In the genomic region with DNA sequence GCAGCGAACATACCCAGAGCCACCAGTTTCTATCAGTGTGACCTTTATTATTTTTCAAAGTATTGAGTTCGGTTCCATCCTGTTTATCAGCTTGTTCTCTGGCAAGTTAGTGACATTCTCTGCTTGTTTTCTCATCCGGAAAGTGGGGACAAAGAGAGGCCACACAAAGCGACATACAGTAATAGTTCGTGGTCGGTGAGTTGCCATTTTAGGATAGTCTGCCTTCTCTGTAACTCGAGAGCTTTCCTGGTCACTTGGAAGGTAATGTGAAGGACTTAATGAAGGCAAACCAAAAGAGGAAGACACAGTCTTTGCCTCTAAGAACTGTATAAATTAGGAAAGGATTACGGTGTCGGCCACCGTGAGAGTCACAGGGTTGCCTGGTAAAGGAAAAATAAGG, we compare ENCODE assay signal across 8 mouse cellular contexts.
DNase-seq lines count a peak whose midpoint lies in the region; ATAC-seq and TF ChIP-seq lines count a peak whose summit lies in the region.

No protein-coding gene starts in this region.

- 10% methylated on average over 10 of the region's 10 CpGs for WGBS in heart, embryonic 11.5 days (ENCODE audit: insufficient replicate concordance)
- WGBS in heart, embryonic 15.5 days = 10% methylated on average over 10 of the region's 10 CpGs
- WGBS in liver, postnatal 0 days (ENCODE audit: insufficient replicate concordance) = 8% methylated on average over 10 of the region's 10 CpGs

- peak overlapping the region; percentile 67 for H3K4me2 ChIP-seq in heart, embryonic 11.5 days
- peak overlapping the region; percentile 72 for H3K4me2 ChIP-seq in heart, embryonic 15.5 days
- peak overlapping the region; percentile 96 for H3K4me2 ChIP-seq in liver, postnatal 0 days (ENCODE audit: low read depth, low read length)

- peak overlapping the region; percentile 74; the same call in 1 of the 2 replicates for H3K9ac ChIP-seq in heart, embryonic 11.5 days (ENCODE audit: low read depth, low read length)
- H3K9ac ChIP-seq in MEL (ENCODE audit: control insufficient read depth, low read depth, low read length, poor library complexity, severe bottlenecking) = peak overlapping the region; percentile 84
- H3K9ac ChIP-seq in heart, embryonic 15.5 days = peak overlapping the region; percentile 75
- peak overlapping the region; percentile 94 for H3K9ac ChIP-seq in liver, postnatal 0 days (replicated peaks)

- no peak for TF ChIP-seq POLR2A in MEL (IDR thresholded peaks at IDR 0.05; ENCODE audit: control insufficient read depth in 1 of 2, insufficient read depth in 1 of 2, low read depth in 1 of 2, low read length in 2 of 2, poor library complexity in 1 of 2)

- no peak overlapping the region for H3K27ac ChIP-seq in heart, embryonic 11.5 days (ENCODE audit: low read depth, low read length)
- peak overlapping the region; percentile 48 for H3K27ac ChIP-seq in MEL (ENCODE audit: control insufficient read depth, low read depth, low read length)
- H3K27ac ChIP-seq in heart, embryonic 15.5 days = no peak overlapping the region
- peak overlapping the region; percentile 92 for H3K27ac ChIP-seq in liver, postnatal 0 days (ENCODE audit: low read depth)

- H3K9me3 ChIP-seq in heart, embryonic 11.5 days (replicated peaks; ENCODE audit: control insufficient read depth, low read length) = no peaks in the 10 kb centered on the region
- H3K9me3 ChIP-seq in MEL (replicated peaks; ENCODE audit: insufficient read depth, low read length) = no peaks in the 10 kb centered on the region
- H3K9me3 ChIP-seq in heart, embryonic 15.5 days (replicated peaks) = no peaks in the 10 kb centered on the region
- H3K9me3 ChIP-seq in liver, postnatal 0 days (ENCODE audit: low read length) = no peaks in the 10 kb centered on the region

- TF ChIP-seq RAD21 in MEL (IDR thresholded peaks at IDR 0.05; ENCODE audit: low read depth, low read length) = no peak

- peak overlapping the region; percentile 94 for H3K4me3 ChIP-seq in heart, embryonic 11.5 days (ENCODE audit: low read depth, low read length)
- peak overlapping the region; percentile 84 to 90 for H3K4me3 ChIP-seq in MEL (ENCODE audit: control insufficient read depth in 1 of 2, insufficient read depth in 1 of 2, low read depth in 2 of 2, low read length in 2 of 2)
- peak overlapping the region; percentile 94 for H3K4me3 ChIP-seq in heart, embryonic 15.5 days
- H3K4me3 ChIP-seq in liver, postnatal 0 days (ENCODE audit: low read depth, low read length) = peak overlapping the region; percentile 95

- no peaks in the 10 kb centered on the region for H3K27me3 ChIP-seq in heart, embryonic 11.5 days (ENCODE audit: control insufficient read depth, insufficient read depth, low read length)
- H3K27me3 ChIP-seq in MEL (ENCODE audit: control insufficient read depth in 1 of 2, insufficient read depth in 2 of 2, low read length in 2 of 2) = no peaks in the 10 kb centered on the region
- H3K27me3 ChIP-seq in heart, embryonic 15.5 days = no peaks in the 10 kb centered on the region; the same call in 1 of the 2 replicates
- H3K27me3 ChIP-seq in liver, postnatal 0 days (ENCODE audit: insufficient read depth, low read length) = no peaks in the 10 kb centered on the region

- no peak for TF ChIP-seq EP300 in MEL (IDR thresholded peaks at IDR 0.05; ENCODE audit: low read depth in 1 of 2, low read length in 2 of 2)
- no peak for TF ChIP-seq EP300 in liver, postnatal 0 days (IDR thresholded peaks at IDR 0.05; ENCODE audit: low read depth)

- no peak for TF ChIP-seq CTCF in MEL (IDR thresholded peaks at IDR 0.05 in 2 of 3, conservative IDR thresholded peaks at IDR 0.05 in 1 of 3; ENCODE audit: control insufficient read depth in 1 of 3, insufficient read depth in 1 of 3, low read depth in 2 of 3, low read length in 3 of 3, poor library complexity in 1 of 3, severe bottlenecking in 1 of 3)
- TF ChIP-seq CTCF in liver, postnatal 0 days (IDR thresholded peaks at IDR 0.05; ENCODE audit: low read depth) = no peak

- ATAC-seq in heart, embryonic 11.5 days (replicated peaks; ENCODE audit: insufficient number of reproducible peaks, low FRiP score, low TSS enrichment) = no peak
- no peak for ATAC-seq in heart, embryonic 15.5 days (replicated peaks; ENCODE audit: insufficient number of reproducible peaks, insufficient read depth, low FRiP score, low read depth)
- ATAC-seq in liver, postnatal 0 days = no peak

- peaks cover 13% of the 10 kb centered on the region for H3K79me2 ChIP-seq in MEL (ENCODE audit: control insufficient read depth, insufficient read depth, low read length, poor library complexity)

- H3K4me1 ChIP-seq in heart, embryonic 11.5 days (ENCODE audit: control insufficient read depth, insufficient read depth, low read length) = 0 out of 2 replicates have a peak, but pooled peaks cover 4% of the 10 kb centered on the region
- H3K4me1 ChIP-seq in MEL (ENCODE audit: control insufficient read depth in 1 of 2, insufficient read depth in 2 of 2, low read length in 2 of 2) = peaks cover 2 to 6% of the 10 kb centered on the region in 2 experiments; a peak in 3 of 4 replicates
- H3K4me1 ChIP-seq in heart, embryonic 15.5 days (replicated peaks) = peaks cover 10% of the 10 kb centered on the region
- peaks cover 10% of the 10 kb centered on the region; the same call in 1 of the 2 replicates for H3K4me1 ChIP-seq in liver, postnatal 0 days (ENCODE audit: insufficient read depth)

- H3K36me3 ChIP-seq in heart, embryonic 11.5 days (ENCODE audit: control insufficient read depth, insufficient read depth, low read length) = peaks cover 3% of the 10 kb centered on the region
- peaks cover 0 to 7% of the 10 kb centered on the region in 2 experiments; a peak in 2 of 4 replicates for H3K36me3 ChIP-seq in MEL (ENCODE audit: control insufficient read depth in 1 of 2, insufficient read depth in 2 of 2, low read length in 2 of 2)
- no peaks in the 10 kb centered on the region for H3K36me3 ChIP-seq in heart, embryonic 15.5 days
- H3K36me3 ChIP-seq in liver, postnatal 0 days (replicated peaks; ENCODE audit: insufficient read depth, low read length) = peaks cover 8% of the 10 kb centered on the region; the same call in 1 of the 2 replicates

- DNase-seq in heart, postnatal 25 days (ENCODE audit: low spot score) = no peak
- DNase-seq in MEL (ENCODE audit: low read depth, low spot score) = peak; percentile 70
- no peak for DNase-seq in liver, postnatal 0 days
- DNase-seq in cerebellum, adult 8-10 months = no peak
- DNase-seq in left cerebral cortex, postnatal 10 days (ENCODE audit: extremely low spot score in 1 of 2, low spot score in 2 of 2) = no peak
- no peak for DNase-seq in layer of hippocampus, adult 9-10 months (ENCODE audit: low spot score)

- intact Hi-C loops in heart, postnatal 25 days (cut with DNase I) = no loop called here
- intact Hi-C loops in left cerebral cortex, postnatal 10 days (cut with DNase I) = no loop called here

TF ChIP-seq in MEL, 35 proteins besides CTCF, POLR2A, EP300 and RAD21:
- TF ChIP-seq MXI1 (IDR thresholded peaks at IDR 0.05; ENCODE audit: low read depth, low read length) = no peak
- TF ChIP-seq TCF12 (IDR thresholded peaks at IDR 0.05; ENCODE audit: low read depth, low read length) = no peak
- no peak for TF ChIP-seq UBTF (IDR thresholded peaks at IDR 0.05; ENCODE audit: borderline replicate concordance, insufficient read depth, low read depth, low read length)
- no peak for TF ChIP-seq MYB (IDR thresholded peaks at IDR 0.05; ENCODE audit: low read depth, low read length)
- no peak for TF ChIP-seq SMC3 (IDR thresholded peaks at IDR 0.05; ENCODE audit: low read depth, low read length)
- TF ChIP-seq HCFC1 (IDR thresholded peaks at IDR 0.05; ENCODE audit: low read depth, low read length) = 0 out of 2 replicates have a peak, but pooled peaks have one; percentile 23
- TF ChIP-seq MEF2A (IDR thresholded peaks at IDR 0.05; ENCODE audit: extremely low read depth, insufficient replicate concordance, low read depth, low read length, poor library complexity, severe bottlenecking) = no peak

Comparison
In these comparisons a context has a peak if more than half of its experiments do, and no peak if none do; other contexts are left out.
1. H3K27ac ChIP-seq: peak in MEL (single experiment) and liver, postnatal 0 days (single experiment); none in heart, embryonic 11.5 days (single experiment) and heart, embryonic 15.5 days (single experiment).
2. Peak in every context shown above with its lines, with median percentiles within 50 percentile points of each other: H3K4me2 ChIP-seq, H3K4me3 ChIP-seq and H3K9ac ChIP-seq.